Mouse (Mus musculus) G1E (cell line): Measurements from ENCODE around the gene Slc35b2. TPM values are rescaled to one million over a fixed set of nuclear protein-coding genes. Genes with fewer than 3 reads are reported as not detected.

Source experiments
- ATAC-seq: 2 replicates; pipeline ENCODE4 v1.8.0; 2016; ENCODE audit warnings: mild to moderate bottlenecking; ENCODE audit not compliant: insufficient number of reproducible peaks, poor library complexity, low FRiP score, severe bottlenecking; ENCODE audit errors: extremely low read depth
- DNase-seq: peaks from one replicate; pipeline ENCODE4 v3.0.0; 2012; ENCODE audit warnings: low spot score
- H3K27me3 ChIP-seq: 2 replicates; pipeline ENCODE4 v1.6.1; 2012; ENCODE audit warnings: mild to moderate bottlenecking, low read length, inconsistent platforms; ENCODE audit not compliant: insufficient read depth
- H3K36me3 ChIP-seq: replicated peaks from 2 replicates; pipeline ENCODE3; 2012; ENCODE audit warnings: mild to moderate bottlenecking, inconsistent platforms
- H3K4me1 ChIP-seq: 2 replicates; pipeline ENCODE4 v1.6.1; 2012; ENCODE audit warnings: low read depth, low read length, inconsistent platforms, mixed read lengths; ENCODE audit not compliant: insufficient read depth
- H3K4me3 ChIP-seq: 2 replicates; pipeline ENCODE4 v1.5.1; 2012; ENCODE audit warnings: low read depth, mild to moderate bottlenecking, inconsistent platforms, low read length, moderate library complexity, mixed read lengths
- H3K9me3 ChIP-seq: replicated peaks from 2 replicates; pipeline ENCODE4 v1.6.1; 2012; ENCODE audit warnings: inconsistent platforms
- CTCF ChIP-seq: IDR thresholded peaks from 2 replicates; pipeline ENCODE4 v1.5.1; 2012; ENCODE audit warnings: low read depth, low read length, inconsistent platforms, mixed read lengths
- GATA1 ChIP-seq: IDR thresholded peaks from 2 replicates; pipeline ENCODE4 v1.6.1; 2012; ENCODE audit warnings: borderline replicate concordance, low read length, inconsistent platforms, mixed read lengths
- GATA2 ChIP-seq: IDR thresholded peaks from 2 replicates; pipeline ENCODE4 v1.6.1; 2012; ENCODE audit warnings: low read depth, low read length, inconsistent platforms, borderline replicate concordance
- POLR2AphosphoS5 ChIP-seq: IDR thresholded peaks from 2 replicates; pipeline ENCODE4 v1.6.1; 2012; ENCODE audit warnings: low read depth, low read length, inconsistent platforms; ENCODE audit not compliant: insufficient replicate concordance
- TAL1 ChIP-seq: conservative IDR thresholded peaks from 2 replicates; pipeline ENCODE4 v1.6.1; 2012; ENCODE audit warnings: low read depth, low read length, inconsistent platforms, mixed read lengths
- polyA plus RNA-seq: library from polyadenylated mRNA; stranded (reverse); fragments of >175 nt; gene quantifications from 2 replicates; pipeline ENCODE4 v1.2.3, GENCODE M21; 2012
- total RNA-seq, 2 experiments: library from RNA; stranded (forward) in 1 of 2; stranded (reverse) in 1 of 2; fragments of 200-1000 nt in 1 of 2; fragments of >200 nt in 1 of 2; fragmentation: Nextera tagmentation in 1 of 2; gene quantifications; 2 replicates each; pipeline ENCODE4 v1.2.3; 2014 to 2017

The Slc35b2 gene
- total and polyA plus RNA-seq, 3 experiments, result 24.9 to 77.1 (median 46.5) TPM

GRCm38 (mm10) chr17:45584939-45585678, 21.4 kb downstream of the Slc35b2 start:
- H3K4me3 ChIP-seq, result peak overlapping the region; percentile 57; the same call in 1 of the 2 replicates
- TF ChIP-seq CTCF (peak; percentile 84), GATA2 (no peak)

DNA sequence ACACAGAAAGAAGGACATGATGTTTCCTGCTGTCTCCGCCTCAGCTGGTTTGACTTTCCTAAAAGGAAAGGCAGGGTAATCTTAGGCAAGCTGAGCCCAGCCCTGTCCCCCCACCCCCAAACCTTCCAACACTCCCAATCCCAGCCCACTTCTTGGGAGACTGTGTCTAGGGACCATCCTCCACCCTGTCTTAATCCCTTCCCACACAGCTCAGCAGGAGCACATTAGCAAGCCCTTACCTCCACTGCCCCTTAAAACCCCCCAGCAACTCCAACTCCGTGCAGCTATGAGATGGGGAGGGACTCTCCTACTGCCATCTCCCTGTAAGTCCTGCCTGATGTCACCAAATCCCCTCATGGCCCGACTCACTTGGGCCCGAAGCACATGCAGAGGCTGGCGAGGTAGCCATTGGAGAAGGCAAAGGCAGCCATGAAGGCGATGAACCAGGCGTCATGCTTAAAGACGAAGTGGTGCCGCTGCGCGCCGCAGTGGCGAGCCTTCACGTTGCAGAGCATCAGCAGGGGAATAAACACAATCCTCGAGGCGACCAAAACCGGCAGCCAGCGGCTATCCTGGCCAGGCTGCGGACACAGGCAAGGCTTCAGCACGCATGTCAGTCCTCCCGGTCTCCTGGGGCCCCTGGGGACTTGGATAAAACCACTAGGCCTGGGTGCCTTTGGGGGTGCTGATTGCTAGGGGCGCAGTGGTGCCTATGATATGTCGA, 22.2 kb downstream of the Slc35b2 start:
- Histone ChIP-seq H3K9me3 (peaks cover 7% of the 10 kb centered on the region), H3K4me1 (peaks cover 75% of the 10 kb centered on the region), H3K36me3 (peaks cover 68% of the 10 kb centered on the region), H3K4me3 (peak overlapping the region; percentile 28; the same call in 1 of the 2 replicates), H3K27me3 (no peaks in the 10 kb centered on the region; the same call in 1 of the 2 replicates)
- no peak for TF ChIP-seq CTCF
- TF ChIP-seq GATA1, result no peak
- TF ChIP-seq TAL1, result no peak
- TF ChIP-seq GATA2, result no peak
- no peak for TF ChIP-seq POLR2AphosphoS5
- ATAC-seq (no peak), DNase-seq (no peak)

More at GRCm38 (mm10) chr17:45584939-45585678, 21.4 kb downstream of the Slc35b2 start:
- Histone ChIP-seq H3K36me3 (peaks cover 64% of the 10 kb centered on the region), H3K9me3 (peaks cover 7% of the 10 kb centered on the region), H3K27me3 (no peaks in the 10 kb centered on the region; the same call in 1 of the 2 replicates), H3K4me1 (peaks cover 73% of the 10 kb centered on the region)
- no peak for ATAC-seq
- peak; percentile 67 for DNase-seq

DNA sequence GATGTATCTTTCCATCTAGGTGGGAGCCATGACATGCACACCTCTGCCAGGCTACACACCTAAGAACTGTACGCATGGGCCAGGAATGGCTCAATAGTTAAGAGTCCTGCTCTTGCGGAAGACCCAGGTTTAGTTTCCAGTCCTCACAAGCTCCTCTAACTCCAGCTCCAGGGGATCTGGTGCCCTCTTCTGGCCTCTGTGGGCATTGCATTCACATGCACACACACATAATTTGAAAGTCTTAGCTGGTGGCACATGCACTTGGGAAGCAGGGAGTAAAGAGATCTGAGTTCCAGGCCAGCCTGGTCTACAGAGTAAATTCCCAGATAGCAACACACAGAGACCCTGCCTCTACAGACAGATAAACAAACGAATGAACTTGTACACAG, 22.8 kb downstream of the Slc35b2 start:
- no peak overlapping the region for H3K4me3 ChIP-seq
- no peaks in the 10 kb centered on the region; the same call in 1 of the 2 replicates for H3K27me3 ChIP-seq
- ATAC-seq (no peak), DNase-seq (no peak)
- H3K9me3 ChIP-seq, result peaks cover 7% of the 10 kb centered on the region
- H3K4me1 ChIP-seq, result peaks cover 75% of the 10 kb centered on the region
- peaks cover 74% of the 10 kb centered on the region for H3K36me3 ChIP-seq
- TF ChIP-seq GATA1, result no peak
- TF ChIP-seq TAL1, result no peak
- TF ChIP-seq CTCF, result peak; percentile 73

DNA sequence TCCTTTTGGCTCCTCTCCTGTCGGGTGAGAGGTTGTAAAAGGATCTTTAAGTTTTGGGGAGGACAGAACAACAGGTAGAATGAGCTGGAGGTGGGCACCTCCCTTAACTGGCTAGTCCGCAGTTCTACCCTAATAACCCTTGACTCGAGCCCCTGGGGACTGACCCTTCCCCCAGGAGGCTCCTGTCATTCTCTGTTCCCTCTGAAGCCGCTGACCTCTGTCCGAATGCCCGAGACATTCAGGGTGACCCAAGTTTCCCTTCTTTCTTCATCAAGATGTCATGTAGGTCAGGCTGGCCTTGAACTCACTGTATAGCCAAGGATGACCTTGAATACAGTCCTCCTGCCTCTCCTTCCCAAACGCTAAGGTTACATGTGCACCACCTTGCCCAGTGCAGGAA, 24.7 kb downstream of the Slc35b2 start:
- Histone ChIP-seq H3K4me1 (peaks cover 75% of the 10 kb centered on the region), H3K27me3 (no peaks in the 10 kb centered on the region; the same call in 1 of the 2 replicates), H3K36me3 (peaks cover 90% of the 10 kb centered on the region), H3K9me3 (peaks cover 7% of the 10 kb centered on the region), H3K4me3 (no peak overlapping the region)
- DNase-seq (no peak), ATAC-seq (no peak)
- TF ChIP-seq CTCF, result no peak
- no peak for TF ChIP-seq TAL1
- TF ChIP-seq GATA2, result no peak
- no peak for TF ChIP-seq POLR2AphosphoS5
- TF ChIP-seq GATA1, result no peak

GRCm38 (mm10) chr17:45589236-45589635, 25.6 kb downstream of the Slc35b2 start:
- H3K36me3 ChIP-seq, result peaks cover 88% of the 10 kb centered on the region
- DNase-seq (no peak), ATAC-seq (no peak)
- H3K4me1 ChIP-seq, result peaks cover 76% of the 10 kb centered on the region
- TF ChIP-seq CTCF (no peak), TAL1 (no peak), POLR2AphosphoS5 (no peak), GATA2 (no peak), GATA1 (no peak)
- H3K27me3 ChIP-seq, result no peaks in the 10 kb centered on the region; the same call in 1 of the 2 replicates
- no peak overlapping the region for H3K4me3 ChIP-seq
- peaks cover 7% of the 10 kb centered on the region for H3K9me3 ChIP-seq

- no peak for DNase-seq
- no peaks in the 10 kb centered on the region; the same call in 1 of the 2 replicates for H3K27me3 ChIP-seq
- ATAC-seq, result no peak
- TF ChIP-seq GATA2 (no peak), TAL1 (no peak), GATA1 (no peak), POLR2AphosphoS5 (no peak), CTCF (no peak)
- peaks cover 75% of the 10 kb centered on the region for H3K4me1 ChIP-seq
- H3K4me3 ChIP-seq, result no peak overlapping the region
- peaks cover 7% of the 10 kb centered on the region for H3K9me3 ChIP-seq
- peaks cover 82% of the 10 kb centered on the region for H3K36me3 ChIP-seq
Observed at GRCm38 (mm10) chr17:45589844-45590243, 26.2 kb downstream of the Slc35b2 start.
